Mouse (Mus musculus): ENCODE results near the gene Chst10. TPM values are rescaled to one million over a fixed set of nuclear protein-coding genes. Genes with fewer than 3 reads are reported as not detected.
A peak's percentile ranks its signal among the peaks of the same experiment; 100 is the strongest.

The Chst10 gene
- polyA plus RNA-seq (2014; fragmentation: Nextera tagmentation; extraction: Ambion mirVana) = 23.7 and 25.3 TPM in 2 replicates

- Histone ChIP-seq H3K4me1 (ENCODE audit: control insufficient read depth, insufficient read depth, low read length) (0 out of 2 replicates have a peak, but pooled peaks cover 7% of the 10 kb centered on the region), H3K36me3 (ENCODE audit: control insufficient read depth, insufficient read depth, low read length) (no peaks in the 10 kb centered on the region), H3K27me3 (ENCODE audit: control insufficient read depth, insufficient read depth, low read length) (no peaks in the 10 kb centered on the region), H3K9me3 (ENCODE audit: control insufficient read depth, low read length) (no peaks in the 10 kb centered on the region), H3K27ac (ENCODE audit: low read depth, low read length) (peak within 1 kb of the TSS; percentile 67), H3K9ac (ENCODE audit: low read length) (peak within 1 kb of the TSS; percentile 68), H3K4me3 (ENCODE audit: low read depth, low read length) (peak within 1 kb of the TSS; percentile 68), H3K4me2 (ENCODE audit: low read depth) (peak within 1 kb of the TSS; percentile 68)
- DNase-seq (ENCODE audit: low spot score) (peak; percentile 88), ATAC-seq (ENCODE audit: insufficient read depth, low FRiP score, low TSS enrichment) (peak; percentile 80)
- WGBS = under 1% methylated on average over 67 of the region's 67 CpGs
Observed at GRCm38 (mm10) chr1:38897431-38898248, at the start of gene Chst10. Gene Chst10, minus strand, starts transcription at chr1:38898161.

DNA sequence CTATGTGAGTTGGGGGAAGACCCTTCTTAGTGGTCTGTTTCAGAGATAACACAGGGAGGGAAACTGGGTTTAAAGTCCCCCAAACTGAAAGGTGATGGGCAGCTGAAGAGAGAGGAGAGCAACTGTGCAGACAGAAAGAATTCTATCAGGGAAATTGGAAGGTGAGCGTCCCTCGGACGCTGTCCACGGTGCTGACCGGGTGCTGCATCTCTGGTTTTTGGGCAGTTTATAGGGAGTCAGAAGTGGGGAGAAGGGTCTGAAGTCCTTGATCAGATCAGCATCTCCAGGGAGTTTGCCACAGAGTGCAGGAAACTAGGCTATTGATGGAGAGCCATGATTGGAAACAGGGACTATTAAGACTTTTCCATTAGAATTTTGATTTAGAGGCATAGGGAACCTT is 41.6 kb upstream of the Chst10 start:
- H3K4me2 ChIP-seq (ENCODE audit: low read depth) = no peak overlapping the region
- H3K27me3 ChIP-seq (ENCODE audit: control insufficient read depth, insufficient read depth, low read length) = no peaks in the 10 kb centered on the region
- no peak overlapping the region for H3K4me3 ChIP-seq (ENCODE audit: low read depth, low read length)
- no peaks in the 10 kb centered on the region for H3K36me3 ChIP-seq (ENCODE audit: control insufficient read depth, insufficient read depth, low read length)
- no peaks in the 10 kb centered on the region for H3K9me3 ChIP-seq (ENCODE audit: control insufficient read depth, low read length)
- H3K4me1 ChIP-seq (ENCODE audit: control insufficient read depth, insufficient read depth, low read length) = no peaks in the 10 kb centered on the region
- H3K9ac ChIP-seq (ENCODE audit: low read length) = no peak overlapping the region
- no peak for ATAC-seq (ENCODE audit: insufficient read depth, low FRiP score, low TSS enrichment)
- H3K27ac ChIP-seq (ENCODE audit: low read depth, low read length) = no peak overlapping the region
- 6% methylated on average over 5 of the region's 5 CpGs for WGBS
- DNase-seq (ENCODE audit: low spot score) = peak; percentile 54

DNA sequence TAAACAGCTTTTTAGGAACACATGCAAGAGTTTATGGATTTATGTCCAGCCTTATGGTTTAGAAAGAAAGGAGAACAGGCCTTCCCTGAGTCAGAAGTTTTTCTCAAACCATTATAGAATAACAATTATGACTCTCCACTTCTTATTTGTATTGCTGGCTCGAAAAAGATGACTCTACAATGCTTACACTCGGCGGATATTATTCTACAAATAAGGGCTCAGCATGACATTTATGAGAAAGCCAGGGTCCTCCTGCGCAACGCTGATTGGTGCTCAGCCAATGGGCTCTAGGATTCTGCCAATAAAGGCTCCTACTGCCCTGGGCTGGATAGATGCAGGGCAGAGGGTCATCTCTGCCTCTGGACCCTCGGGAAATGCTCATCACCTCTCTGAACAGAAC is 40.9 kb upstream of the Chst10 start, which contains the start of gene Nms:
TSS of gene Nms (plus strand) at position 301 of the 400 bp plus-strand sequence.
- no peaks in the 10 kb centered on the region for H3K9me3 ChIP-seq (ENCODE audit: control insufficient read depth, low read length)
- DNase-seq (ENCODE audit: low spot score) (no peak), ATAC-seq (ENCODE audit: insufficient read depth, low FRiP score, low TSS enrichment) (no peak)
- 71% methylated on average over 6 of the region's 6 CpGs for WGBS
- no peak within 1 kb of the TSS for H3K27ac ChIP-seq (ENCODE audit: low read depth, low read length)
- H3K36me3 ChIP-seq (ENCODE audit: control insufficient read depth, insufficient read depth, low read length) = no peaks in the 10 kb centered on the region
- no peaks in the 10 kb centered on the region for H3K27me3 ChIP-seq (ENCODE audit: control insufficient read depth, insufficient read depth, low read length)
- H3K9ac ChIP-seq (ENCODE audit: low read length) = no peak within 1 kb of the TSS
- no peaks in the 10 kb centered on the region for H3K4me1 ChIP-seq (ENCODE audit: control insufficient read depth, insufficient read depth, low read length)
- H3K4me3 ChIP-seq (ENCODE audit: low read depth, low read length) = no peak within 1 kb of the TSS
- no peak within 1 kb of the TSS for H3K4me2 ChIP-seq (ENCODE audit: low read depth)

- H3K36me3 ChIP-seq (ENCODE audit: control insufficient read depth, insufficient read depth, low read length) = no peaks in the 10 kb centered on the region
- no peaks in the 10 kb centered on the region for H3K4me1 ChIP-seq (ENCODE audit: control insufficient read depth, insufficient read depth, low read length)
- WGBS = 27% methylated on average over 6 of the region's 6 CpGs
- DNase-seq (ENCODE audit: low spot score) (peak; percentile 71), ATAC-seq (ENCODE audit: insufficient read depth, low FRiP score, low TSS enrichment) (no peak)
- no peak overlapping the region for H3K4me2 ChIP-seq (ENCODE audit: low read depth)
- H3K27me3 ChIP-seq (ENCODE audit: control insufficient read depth, insufficient read depth, low read length) = no peaks in the 10 kb centered on the region
- H3K4me3 ChIP-seq (ENCODE audit: low read depth, low read length) = no peak overlapping the region
- no peak overlapping the region for H3K27ac ChIP-seq (ENCODE audit: low read depth, low read length)
- no peaks in the 10 kb centered on the region for H3K9me3 ChIP-seq (ENCODE audit: control insufficient read depth, low read length)
- H3K9ac ChIP-seq (ENCODE audit: low read length) = no peak overlapping the region
Observed at GRCm38 (mm10) chr1:38936780-38937179, 38.8 kb upstream of the Chst10 start.

- Histone ChIP-seq H3K36me3 (ENCODE audit: control insufficient read depth, insufficient read depth, low read length) (no peaks in the 10 kb centered on the region), H3K9ac (ENCODE audit: low read length) (no peak overlapping the region), H3K4me3 (ENCODE audit: low read depth, low read length) (no peak overlapping the region), H3K9me3 (ENCODE audit: control insufficient read depth, low read length) (no peaks in the 10 kb centered on the region), H3K4me2 (ENCODE audit: low read depth) (no peak overlapping the region), H3K4me1 (ENCODE audit: control insufficient read depth, insufficient read depth, low read length) (no peaks in the 10 kb centered on the region), H3K27ac (ENCODE audit: low read depth, low read length) (no peak overlapping the region), H3K27me3 (ENCODE audit: control insufficient read depth, insufficient read depth, low read length) (no peaks in the 10 kb centered on the region)
- ATAC-seq (ENCODE audit: insufficient read depth, low FRiP score, low TSS enrichment) = no peak
- WGBS = 27% methylated on average over 5 of the region's 5 CpGs
- DNase-seq (ENCODE audit: low spot score) = peak; percentile 20
Observed at GRCm38 (mm10) chr1:38934668-38935067, 36.7 kb upstream of the Chst10 start.

DNA sequence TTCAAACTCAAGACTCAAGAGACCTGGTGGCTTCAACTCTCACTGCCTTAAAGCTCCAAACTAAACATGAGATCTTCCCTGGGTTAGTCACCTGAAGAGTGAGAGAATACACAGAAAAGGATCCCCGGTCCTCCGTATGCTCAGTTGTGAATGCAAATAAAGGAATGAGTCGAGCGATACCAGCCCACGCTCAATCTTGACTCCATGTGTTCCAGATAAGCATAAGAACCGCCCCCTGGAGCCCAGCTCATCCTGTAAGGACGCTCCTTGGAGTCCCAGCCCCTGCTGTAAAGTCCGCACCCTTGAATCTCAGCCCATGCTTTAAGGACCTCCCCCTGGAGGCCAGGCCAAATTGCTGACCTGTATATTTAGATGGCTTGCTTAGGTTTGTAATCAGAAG is 32.8 kb upstream of the Chst10 start:
- Histone ChIP-seq H3K27me3 (ENCODE audit: control insufficient read depth, insufficient read depth, low read length) (no peaks in the 10 kb centered on the region), H3K9ac (ENCODE audit: low read length) (no peak overlapping the region), H3K36me3 (ENCODE audit: control insufficient read depth, insufficient read depth, low read length) (no peaks in the 10 kb centered on the region), H3K4me2 (ENCODE audit: low read depth) (no peak overlapping the region), H3K9me3 (ENCODE audit: control insufficient read depth, low read length) (no peaks in the 10 kb centered on the region), H3K4me1 (ENCODE audit: control insufficient read depth, insufficient read depth, low read length) (no peaks in the 10 kb centered on the region), H3K4me3 (ENCODE audit: low read depth, low read length) (no peak overlapping the region), H3K27ac (ENCODE audit: low read depth, low read length) (no peak overlapping the region)
- DNase-seq (ENCODE audit: low spot score) (no peak), ATAC-seq (ENCODE audit: insufficient read depth, low FRiP score, low TSS enrichment) (no peak)
- 75% methylated on average over 8 of the region's 8 CpGs for WGBS

GRCm38 (mm10) chr1:38929468-38929867 is 31.5 kb upstream of the Chst10 start:
- no peak overlapping the region for H3K4me3 ChIP-seq (ENCODE audit: low read depth, low read length)
- no peak overlapping the region for H3K27ac ChIP-seq (ENCODE audit: low read depth, low read length)
- no peaks in the 10 kb centered on the region for H3K9me3 ChIP-seq (ENCODE audit: control insufficient read depth, low read length)
- H3K4me2 ChIP-seq (ENCODE audit: low read depth) = no peak overlapping the region
- H3K4me1 ChIP-seq (ENCODE audit: control insufficient read depth, insufficient read depth, low read length) = no peaks in the 10 kb centered on the region
- 77% methylated on average over 4 of the region's 4 CpGs for WGBS
- no peaks in the 10 kb centered on the region for H3K27me3 ChIP-seq (ENCODE audit: control insufficient read depth, insufficient read depth, low read length)
- ATAC-seq (ENCODE audit: insufficient read depth, low FRiP score, low TSS enrichment) = no peak
- no peaks in the 10 kb centered on the region for H3K36me3 ChIP-seq (ENCODE audit: control insufficient read depth, insufficient read depth, low read length)
- no peak for DNase-seq (ENCODE audit: low spot score)
- no peak overlapping the region for H3K9ac ChIP-seq (ENCODE audit: low read length)

DNA sequence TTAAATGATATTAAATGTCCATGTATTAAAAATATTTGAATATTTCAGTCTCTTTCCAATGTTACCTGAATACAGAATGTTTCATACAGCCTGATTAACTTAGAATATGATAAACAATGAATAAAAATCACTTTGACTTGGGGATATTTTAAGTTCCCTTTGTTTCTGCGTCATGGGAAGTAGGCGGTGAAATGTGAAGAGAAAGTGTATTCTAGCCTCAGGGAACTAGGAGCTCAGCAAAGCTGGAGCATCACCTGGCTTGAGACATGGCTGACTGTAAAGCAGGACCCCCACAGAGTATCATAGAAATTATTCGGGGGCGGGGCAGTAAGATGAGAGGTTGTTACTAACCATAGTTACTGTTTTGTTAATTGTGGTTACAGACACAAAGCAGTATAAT is 31.0 kb upstream of the Chst10 start:
- H3K27me3 ChIP-seq (ENCODE audit: control insufficient read depth, insufficient read depth, low read length) = no peaks in the 10 kb centered on the region
- 89% methylated on average over 4 of the region's 4 CpGs for WGBS
- DNase-seq (ENCODE audit: low spot score) (no peak), ATAC-seq (ENCODE audit: insufficient read depth, low FRiP score, low TSS enrichment) (no peak)
- H3K4me1 ChIP-seq (ENCODE audit: control insufficient read depth, insufficient read depth, low read length) = no peaks in the 10 kb centered on the region
- H3K27ac ChIP-seq (ENCODE audit: low read depth, low read length) = no peak overlapping the region
- H3K9ac ChIP-seq (ENCODE audit: low read length) = no peak overlapping the region
- no peak overlapping the region for H3K4me3 ChIP-seq (ENCODE audit: low read depth, low read length)
- H3K4me2 ChIP-seq (ENCODE audit: low read depth) = no peak overlapping the region
- no peaks in the 10 kb centered on the region for H3K36me3 ChIP-seq (ENCODE audit: control insufficient read depth, insufficient read depth, low read length)
- H3K9me3 ChIP-seq (ENCODE audit: control insufficient read depth, low read length) = no peaks in the 10 kb centered on the region

DNA sequence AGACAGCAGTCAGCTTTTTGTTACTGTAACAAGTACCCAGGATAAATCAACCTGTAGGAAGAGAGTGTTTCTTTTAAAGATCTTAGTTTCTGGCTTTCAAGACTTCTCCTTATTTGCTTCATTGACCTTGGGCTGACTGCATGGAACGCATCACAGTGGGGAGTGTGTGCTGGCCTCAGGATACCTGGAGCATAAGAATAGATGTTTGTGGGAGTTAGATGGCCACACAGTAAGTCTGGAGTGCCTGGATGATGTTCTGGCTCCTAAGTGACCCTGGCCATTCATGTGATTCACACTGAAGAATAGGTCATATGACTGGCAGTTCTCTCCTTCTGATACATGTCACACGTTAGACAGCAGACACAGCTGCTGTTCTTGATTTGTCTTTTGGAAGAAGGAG is 6.0 kb upstream of the Chst10 start:
- no peak overlapping the region for H3K27ac ChIP-seq (ENCODE audit: low read depth, low read length)
- DNase-seq (ENCODE audit: low spot score) = no peak
- no peak for ATAC-seq (ENCODE audit: insufficient read depth, low FRiP score, low TSS enrichment)
- H3K9ac ChIP-seq (ENCODE audit: low read length) = no peak overlapping the region
- no peaks in the 10 kb centered on the region for H3K36me3 ChIP-seq (ENCODE audit: control insufficient read depth, insufficient read depth, low read length)
- no peaks in the 10 kb centered on the region for H3K9me3 ChIP-seq (ENCODE audit: control insufficient read depth, low read length)
- no peak overlapping the region for H3K4me2 ChIP-seq (ENCODE audit: low read depth)
- no peaks in the 10 kb centered on the region for H3K27me3 ChIP-seq (ENCODE audit: control insufficient read depth, insufficient read depth, low read length)
- 84% methylated on average over 2 of the region's 2 CpGs for WGBS
- no peaks in the 10 kb centered on the region for H3K4me1 ChIP-seq (ENCODE audit: control insufficient read depth, insufficient read depth, low read length)
- H3K4me3 ChIP-seq (ENCODE audit: low read depth, low read length) = no peak overlapping the region

All from neural tube, embryonic 11.5 days (tissue).